Mouse (Mus musculus) ovary, postnatal 10 days (tissue): ENCODE measurements around the gene Ccl9.
"Not testable (repeated sequence)": the region's sequence is repeated elsewhere in the genome, so short reads cannot be mapped to it uniquely, and the experiment has no call there.

Source experiments
- DNase-seq: peaks from one replicate; pipeline ENCODE4 v3.0.0; 2022; ENCODE audit warnings: low spot score

Ccl9 gene

GRCm38 (mm10) chr11:83580699-83581232, 2.3 kb upstream of the Ccl9 start:
- DNase-seq = no peak

GRCm38 (mm10) chr11:83578999-83579398, 563 bp upstream of the Ccl9 start:
- no peak for DNase-seq

- no peak for DNase-seq
Measured at GRCm38 (mm10) chr11:83576927-83577555, 1.4 kb downstream of the Ccl9 start.

- no peak for DNase-seq
Measured at GRCm38 (mm10) chr11:83572834-83573233, 5.6 kb downstream of the Ccl9 start.

- no peak for DNase-seq
Measured at GRCm38 (mm10) chr11:83572223-83572622, 6.2 kb downstream of the Ccl9 start.

GRCm38 (mm10) chr11:83570189-83570588, 8.2 kb downstream of the Ccl9 start:
- no peak for DNase-seq

- DNase-seq = no peak
Measured at GRCm38 (mm10) chr11:83569249-83569648, 9.2 kb downstream of the Ccl9 start.

GRCm38 (mm10) chr11:83568786-83569185, 9.7 kb downstream of the Ccl9 start:
- DNase-seq = no peak

- DNase-seq = no peak
Measured at GRCm38 (mm10) chr11:83568061-83568460, 10.4 kb downstream of the Ccl9 start.

- no peak for DNase-seq
Measured at GRCm38 (mm10) chr11:83567311-83567710, 11.1 kb downstream of the Ccl9 start.

GRCm38 (mm10) chr11:83566617-83567016, 11.8 kb downstream of the Ccl9 start:
- no peak for DNase-seq

- DNase-seq = no peak
Measured at GRCm38 (mm10) chr11:83563754-83564153, 14.7 kb downstream of the Ccl9 start.

- DNase-seq = no peak
Measured at GRCm38 (mm10) chr11:83562311-83562887, 16.0 kb downstream of the Ccl9 start.

- no peak for DNase-seq
Measured at GRCm38 (mm10) chr11:83560405-83560804, 18.0 kb downstream of the Ccl9 start.

GRCm38 (mm10) chr11:83557074-83557473, 21.4 kb downstream of the Ccl9 start:
- DNase-seq = no peak

- no peak for DNase-seq
Measured at GRCm38 (mm10) chr11:83556085-83556781, 22.2 kb downstream of the Ccl9 start.

GRCm38 (mm10) chr11:83551668-83552067, 26.8 kb downstream of the Ccl9 start:
- no peak for DNase-seq

GRCm38 (mm10) chr11:83551037-83551436, 27.4 kb downstream of the Ccl9 start:
- not testable (repeated sequence) for DNase-seq

GRCm38 (mm10) chr11:83550186-83550632, 28.2 kb downstream of the Ccl9 start:
- no peak for DNase-seq

- DNase-seq = no peak
Measured at GRCm38 (mm10) chr11:83544214-83544613, 34.2 kb downstream of the Ccl9 start.

GRCm38 (mm10) chr11:83541415-83541814, 37.0 kb downstream of the Ccl9 start:
- no peak for DNase-seq

- DNase-seq = no peak
Measured at GRCm38 (mm10) chr11:83540931-83541330, 37.5 kb downstream of the Ccl9 start.

- DNase-seq = no peak
Measured at GRCm38 (mm10) chr11:83538705-83539314, 39.6 kb downstream of the Ccl9 start.
